Mouse (Mus musculus) embryo, embryonic 10.5 days (tissue): ENCODE data around the gene Tmem82.

Experiments
- DNase-seq: peaks from one replicate; pipeline ENCODE4 v3.0.0-alpha.2; 2015; ENCODE audit warnings: low spot score

Gene Tmem82

GRCm38 (mm10) chr4:141614946-141615345, 3.5 kb downstream of the Tmem82 start:
- no peak for DNase-seq

- no peak for DNase-seq
Observed at GRCm38 (mm10) chr4:141609538-141609937, 8.9 kb downstream of the Tmem82 start.

GRCm38 (mm10) chr4:141605861-141606260, 12.6 kb downstream of the Tmem82 start, which contains the start of gene Fblim1:
TSS of gene Fblim1 (minus strand) at chr4:141606096.
- no peak for DNase-seq

- no peak for DNase-seq
Observed at GRCm38 (mm10) chr4:141605421-141605820, 13.0 kb downstream of the Tmem82 start.

- no peak for DNase-seq
Observed at GRCm38 (mm10) chr4:141604493-141604892, 13.9 kb downstream of the Tmem82 start.

- DNase-seq, result no peak
Observed at GRCm38 (mm10) chr4:141603921-141604320, 14.5 kb downstream of the Tmem82 start.

- peak; percentile 22 for DNase-seq
Observed at GRCm38 (mm10) chr4:141602523-141603223, 15.8 kb downstream of the Tmem82 start.

GRCm38 (mm10) chr4:141601148-141601862, 17.1 kb downstream of the Tmem82 start:
- DNase-seq, result no peak

- DNase-seq, result peak; percentile 13
Observed at GRCm38 (mm10) chr4:141600364-141600763, 18.1 kb downstream of the Tmem82 start.

GRCm38 (mm10) chr4:141599251-141600141, 18.9 kb downstream of the Tmem82 start:
- peak; percentile 53 for DNase-seq

- peak; percentile 59 for DNase-seq
Observed at GRCm38 (mm10) chr4:141598894-141599250, 19.6 kb downstream of the Tmem82 start.

- DNase-seq, result peak; percentile 73
Observed at GRCm38 (mm10) chr4:141598199-141598893, 20.1 kb downstream of the Tmem82 start.

GRCm38 (mm10) chr4:141596700-141597328, 21.6 kb downstream of the Tmem82 start:
- DNase-seq, result no peak

GRCm38 (mm10) chr4:141595605-141596268, 22.7 kb downstream of the Tmem82 start:
- no peak for DNase-seq

GRCm38 (mm10) chr4:141595138-141595537, 23.3 kb downstream of the Tmem82 start:
- DNase-seq, result no peak

GRCm38 (mm10) chr4:141591547-141591946, 26.9 kb downstream of the Tmem82 start:
- peak; percentile 56 for DNase-seq

- DNase-seq, result no peak
Observed at GRCm38 (mm10) chr4:141583919-141584318, 34.5 kb downstream of the Tmem82 start.

GRCm38 (mm10) chr4:141581051-141581450, 37.4 kb downstream of the Tmem82 start:
- no peak for DNase-seq

GRCm38 (mm10) chr4:141578833-141579232, 39.6 kb downstream of the Tmem82 start:
- no peak for DNase-seq

GRCm38 (mm10) chr4:141576877-141577276, 41.6 kb downstream of the Tmem82 start:
- DNase-seq, result no peak

GRCm38 (mm10) chr4:141576404-141576803, 42.0 kb downstream of the Tmem82 start:
- DNase-seq, result no peak
